Mouse (Mus musculus) limb, embryonic 13.5 days (tissue): ENCODE results near the gene Ccdc194. TPM values are rescaled to one million over a fixed set of nuclear protein-coding genes. Genes with fewer than 3 reads are reported as not detected.
"Not testable (repeated sequence)": the region's sequence is repeated elsewhere in the genome, so short reads cannot be mapped to it uniquely, and the experiment has no call there.

Experiments
- ATAC-seq: fragments of 200-750 bp; cut with Nextera tagmentation; 2 replicates; pipeline ENCODE4 v1.8.0; 2017; ENCODE audit warnings: low read depth, moderate number of reproducible peaks, moderate TSS enrichment; ENCODE audit not compliant: low FRiP score
- H3K27ac ChIP-seq: fragments of 300-500 bp; sonication (generic); 2 replicates; pipeline ENCODE4 v1.5.1; 2015; ENCODE audit warnings: inconsistent platforms, mild to moderate bottlenecking, moderate library complexity
- H3K27me3 ChIP-seq: fragments of 300-500 bp; sonication (generic); 2 replicates; pipeline ENCODE4 v1.6.1; 2015; ENCODE audit warnings: mild to moderate bottlenecking, inconsistent platforms
- H3K36me3 ChIP-seq: fragments of 300-500 bp; sonication (generic); 2 replicates; pipeline ENCODE4 v1.6.1; 2015; ENCODE audit warnings: inconsistent platforms, mild to moderate bottlenecking, moderate library complexity
- H3K4me1 ChIP-seq: fragments of 300-500 bp; sonication (generic); 2 replicates; pipeline ENCODE4 v1.6.1; 2015; ENCODE audit warnings: inconsistent platforms
- H3K4me2 ChIP-seq: fragments of 300-500 bp; sonication (generic); replicated peaks from 2 replicates; pipeline ENCODE4 v1.6.1; 2015; ENCODE audit warnings: inconsistent platforms, mild to moderate bottlenecking, moderate library complexity
- H3K4me3 ChIP-seq: fragments of 300-500 bp; sonication (generic); 2 replicates; pipeline ENCODE4 v1.5.1; 2015; ENCODE audit warnings: moderate library complexity, mild to moderate bottlenecking, inconsistent platforms
- H3K9ac ChIP-seq: fragments of 300-500 bp; sonication (generic); 2 replicates; pipeline ENCODE4 v1.6.1; 2015; ENCODE audit warnings: mild to moderate bottlenecking, inconsistent platforms
- H3K9me3 ChIP-seq: fragments of 300-500 bp; sonication (generic); 2 replicates; pipeline ENCODE4 v1.6.1; 2016; ENCODE audit warnings: inconsistent platforms
- WGBS: fragments of 180-500 bp; shearing (Covaris S2); methylation state at CpG from one replicate; pipeline ENCODE4 v1.1.7; 2015; 5-methylcytosine and 5-hydroxymethylcytosine counted together
- polyA plus RNA-seq: library from polyadenylated mRNA; unstranded; fragments of >200 nt; fragmentation: Nextera tagmentation; extraction: Ambion mirVana; gene quantifications from 2 replicates; pipeline ENCODE4 v1.2.1, GENCODE M21; 2015

Ccdc194 gene
- polyA plus RNA-seq, 1 experiment from 2014 or later: 0.41 TPM

DNA sequence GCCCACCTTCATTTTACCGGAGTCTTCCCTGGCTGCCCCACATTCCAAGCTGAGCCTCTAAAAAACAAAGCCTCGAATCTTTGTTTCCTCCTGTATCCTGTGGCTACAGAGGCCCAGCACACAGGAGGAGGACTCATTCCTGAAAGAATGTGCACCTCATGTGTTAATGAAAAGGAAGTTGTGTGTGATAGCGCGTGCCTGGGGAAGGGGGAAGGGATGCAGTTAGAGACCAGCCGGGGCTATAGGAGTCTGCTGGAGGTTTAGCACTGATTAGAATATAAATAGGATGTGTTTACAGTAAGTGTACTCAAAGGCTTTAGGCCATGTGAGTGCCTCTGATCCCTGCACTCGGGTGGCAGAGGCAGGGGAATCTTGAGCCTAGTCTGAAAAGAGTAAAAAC is 761 bp upstream of the Ccdc194 start:
- whole genome bisulfite sequencing: 13% methylated on average over 6 of the region's 6 CpGs
- Histone ChIP-seq H3K36me3 (no peaks in the 10 kb centered on the region), H3K27me3 (peaks cover 58% of the 10 kb centered on the region), H3K4me2 (no peak overlapping the region), H3K27ac (no peak overlapping the region), H3K9me3 (no peaks in the 10 kb centered on the region), H3K4me3 (no peak overlapping the region), H3K9ac (no peak overlapping the region), H3K4me1 (peaks cover 27% of the 10 kb centered on the region)
- no peak for ATAC-seq

DNA sequence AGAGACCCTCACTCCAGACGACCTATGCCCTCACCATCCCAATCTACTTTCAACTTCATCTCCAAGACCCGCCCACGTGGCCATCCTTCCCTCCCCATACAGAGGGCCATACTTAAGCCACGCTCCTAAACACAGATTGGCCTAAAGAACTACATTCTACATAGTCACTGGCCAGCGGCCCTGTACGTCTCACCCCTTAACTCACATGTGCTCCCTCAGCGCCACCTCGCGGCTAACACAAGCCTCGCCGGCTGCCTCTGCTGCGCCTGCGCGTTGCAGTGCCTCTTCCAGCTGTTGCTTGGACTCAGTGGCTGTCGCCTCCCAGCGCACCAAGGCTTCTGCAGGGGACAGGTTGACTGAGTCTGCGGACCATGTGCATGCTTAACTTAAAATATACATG is 3.9 kb downstream of the Ccdc194 start:
- H3K9me3 ChIP-seq: no peaks in the 10 kb centered on the region
- peaks cover 41% of the 10 kb centered on the region for H3K27me3 ChIP-seq
- ATAC-seq: peak; percentile 83
- no peaks in the 10 kb centered on the region for H3K36me3 ChIP-seq
- no peak overlapping the region for H3K4me3 ChIP-seq
- H3K9ac ChIP-seq: no peak overlapping the region; the same call in 1 of the 2 replicates
- H3K4me1 ChIP-seq: peaks cover 19% of the 10 kb centered on the region
- H3K27ac ChIP-seq: no peak overlapping the region
- H3K4me2 ChIP-seq: peak overlapping the region; percentile 35; the same call in 1 of the 2 replicates
- WGBS: 3% methylated on average over 17 of the region's 17 CpGs

DNA sequence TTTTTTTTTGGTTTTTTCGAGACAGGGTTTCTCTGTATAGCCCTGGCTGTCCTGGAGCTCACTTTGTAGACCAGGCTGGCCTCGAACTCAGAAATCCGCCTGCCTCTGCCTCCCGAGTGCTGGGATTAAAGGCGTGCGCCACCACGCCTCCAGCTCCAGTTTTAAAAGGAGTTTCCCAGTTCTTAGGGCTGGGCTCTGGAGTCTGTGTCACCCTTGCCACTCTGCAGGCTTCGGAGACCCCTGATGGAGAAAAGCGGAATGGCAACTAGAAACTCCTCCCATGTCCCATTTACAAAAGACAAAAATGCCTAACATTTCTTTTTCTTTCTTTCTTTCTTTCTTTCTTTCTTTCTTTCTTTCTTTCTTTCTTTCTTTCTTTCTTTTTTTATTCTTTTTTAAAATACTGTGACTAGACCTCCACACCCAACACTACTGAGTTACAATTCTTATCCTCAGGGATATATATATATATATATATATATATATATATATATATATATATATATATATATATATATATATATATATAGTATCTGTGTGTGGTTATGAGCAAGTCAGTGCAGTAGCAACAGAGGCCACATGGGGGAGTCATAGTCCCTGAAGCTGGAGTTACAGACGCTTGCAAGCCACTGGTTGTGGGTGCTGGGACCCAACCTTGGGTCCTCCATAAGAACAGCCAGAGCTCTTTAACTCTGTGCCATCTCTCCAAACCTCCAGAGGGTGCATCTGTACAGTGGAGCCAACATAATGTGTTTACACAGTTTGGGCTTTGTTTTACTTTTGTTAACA is 6.3 kb downstream of the Ccdc194 start:
- WGBS: 43% methylated on average over 10 of the region's 10 CpGs
- ATAC-seq, H3K27ac ChIP-seq, H3K9ac ChIP-seq, H3K4me1 ChIP-seq, H3K4me2 ChIP-seq, H3K9me3 ChIP-seq, H3K36me3 ChIP-seq, H3K4me3 ChIP-seq: not testable (repeated sequence)
- peaks cover 19% of the 10 kb centered on the region for H3K27me3 ChIP-seq

DNA sequence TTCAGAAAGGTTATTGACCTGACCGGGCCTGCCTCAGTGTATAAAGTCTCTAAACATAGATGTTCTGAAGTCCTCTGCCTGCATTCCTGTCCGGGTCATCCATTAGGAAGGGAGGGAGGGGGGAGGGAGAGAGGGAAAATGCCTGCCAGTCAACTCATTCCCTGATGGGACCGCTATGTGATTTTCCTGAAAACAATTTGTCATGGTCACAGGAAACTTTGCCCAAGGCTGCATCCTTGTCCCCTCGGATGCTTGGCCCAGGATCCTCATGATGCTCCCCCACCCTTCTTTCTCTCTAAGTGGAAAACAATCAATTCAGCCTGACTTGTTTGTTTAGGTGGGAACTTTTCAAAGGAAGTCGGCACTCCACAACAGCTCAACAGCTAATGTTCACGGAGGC is 8.7 kb downstream of the Ccdc194 start:
- no peak for ATAC-seq
- Histone ChIP-seq H3K4me3 (no peak overlapping the region), H3K36me3 (no peaks in the 10 kb centered on the region), H3K27ac (no peak overlapping the region), H3K27me3 (peaks cover 1% of the 10 kb centered on the region; the same call in 1 of the 2 replicates), H3K4me2 (no peak overlapping the region), H3K4me1 (peaks cover 5% of the 10 kb centered on the region; the same call in 1 of the 2 replicates), H3K9me3 (no peaks in the 10 kb centered on the region), H3K9ac (no peak overlapping the region)
- WGBS: 14% methylated on average over 6 of the region's 6 CpGs

- H3K27me3 ChIP-seq: peaks cover 18% of the 10 kb centered on the region
- no peaks in the 10 kb centered on the region for H3K9me3 ChIP-seq
- H3K4me1 ChIP-seq: no peaks in the 10 kb centered on the region
- H3K36me3 ChIP-seq: no peaks in the 10 kb centered on the region
- H3K27ac ChIP-seq: no peak overlapping the region
- H3K4me3 ChIP-seq: no peak overlapping the region
- H3K4me2 ChIP-seq: no peak overlapping the region
- ATAC-seq: no peak
- no peak overlapping the region for H3K9ac ChIP-seq
- WGBS: 65% methylated on average over 5 of the region's 5 CpGs
Measured at GRCm38 (mm10) chr8:71515043-71515442, 10.5 kb downstream of the Ccdc194 start.

- no peak overlapping the region for H3K9ac ChIP-seq
- no peak overlapping the region for H3K27ac ChIP-seq
- no peaks in the 10 kb centered on the region for H3K36me3 ChIP-seq
- 71% methylated on average over 15 of the region's 15 CpGs for WGBS
- H3K4me1 ChIP-seq: no peaks in the 10 kb centered on the region
- H3K9me3 ChIP-seq: no peaks in the 10 kb centered on the region
- no peak overlapping the region for H3K4me3 ChIP-seq
- H3K4me2 ChIP-seq: no peak overlapping the region
- H3K27me3 ChIP-seq: peaks cover 36% of the 10 kb centered on the region
- ATAC-seq: no peak
Measured at GRCm38 (mm10) chr8:71513018-71513754, 12.3 kb downstream of the Ccdc194 start.

- H3K4me1 ChIP-seq: peaks cover 9% of the 10 kb centered on the region; the same call in 1 of the 2 replicates
- peak within 1 kb of the TSS; percentile 15 for H3K4me3 ChIP-seq
- H3K4me2 ChIP-seq: peak within 1 kb of the TSS; percentile 24
- WGBS: 55% methylated on average over 14 of the region's 14 CpGs
- H3K36me3 ChIP-seq: no peaks in the 10 kb centered on the region
- H3K27ac ChIP-seq: no peak within 1 kb of the TSS
- ATAC-seq: no peak
- H3K9ac ChIP-seq: no peak within 1 kb of the TSS
- H3K9me3 ChIP-seq: no peaks in the 10 kb centered on the region
- H3K27me3 ChIP-seq: peaks cover 52% of the 10 kb centered on the region
Measured at GRCm38 (mm10) chr8:71511644-71512043, 13.9 kb downstream of the Ccdc194 start, which contains the start of gene Plvap. Gene Plvap (minus strand): TSS chr8:71511752.

GRCm38 (mm10) chr8:71509316-71509715 is 16.2 kb downstream of the Ccdc194 start:
- no peak overlapping the region for H3K27ac ChIP-seq
- peaks cover 69% of the 10 kb centered on the region for H3K27me3 ChIP-seq
- H3K4me3 ChIP-seq: no peak overlapping the region
- WGBS: 56% methylated on average over 2 of the region's 2 CpGs
- H3K4me1 ChIP-seq: peaks cover 9% of the 10 kb centered on the region; the same call in 1 of the 2 replicates
- no peaks in the 10 kb centered on the region for H3K9me3 ChIP-seq
- H3K36me3 ChIP-seq: no peaks in the 10 kb centered on the region
- no peak for ATAC-seq
- no peak overlapping the region for H3K9ac ChIP-seq
- H3K4me2 ChIP-seq: peak overlapping the region; percentile 27; the same call in 1 of the 2 replicates

GRCm38 (mm10) chr8:71507589-71508104 is 17.9 kb downstream of the Ccdc194 start:
- WGBS: under 1% methylated on average over 61 of the region's 61 CpGs
- ATAC-seq: peak; percentile 72; the same call in 1 of the 2 replicates
- Histone ChIP-seq H3K4me2 (peak overlapping the region; percentile 70), H3K9ac (peak overlapping the region; percentile 55), H3K4me1 (peaks cover 9% of the 10 kb centered on the region; the same call in 1 of the 2 replicates), H3K4me3 (peak overlapping the region; percentile 46), H3K9me3 (no peaks in the 10 kb centered on the region), H3K27ac (no peak overlapping the region), H3K27me3 (peaks cover 69% of the 10 kb centered on the region), H3K36me3 (no peaks in the 10 kb centered on the region)

DNA sequence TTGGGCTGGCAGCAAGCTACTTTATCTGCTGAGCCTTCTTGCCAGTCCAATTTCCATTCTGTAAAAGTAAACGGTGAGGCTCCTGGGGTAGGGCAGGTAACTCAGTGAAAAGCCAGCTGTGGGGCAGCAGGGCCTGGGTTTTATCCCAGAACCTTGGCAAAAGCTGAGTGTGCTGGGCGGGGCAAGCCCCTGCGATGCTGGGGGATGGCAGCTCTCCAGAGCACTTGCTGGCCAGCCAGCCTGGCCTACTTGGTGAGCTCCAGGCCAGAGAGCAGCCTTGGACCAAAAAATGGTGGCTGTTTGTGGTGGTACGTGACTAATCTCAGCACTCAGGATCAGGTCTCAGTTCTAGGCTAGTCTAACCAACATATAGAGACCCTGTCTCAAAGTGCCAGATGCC is 19.5 kb downstream of the Ccdc194 start:
- H3K4me2 ChIP-seq: no peak overlapping the region
- no peaks in the 10 kb centered on the region for H3K36me3 ChIP-seq
- peaks cover 9% of the 10 kb centered on the region; the same call in 1 of the 2 replicates for H3K4me1 ChIP-seq
- peaks cover 60% of the 10 kb centered on the region for H3K27me3 ChIP-seq
- 81% methylated on average over 4 of the region's 4 CpGs for WGBS
- H3K27ac ChIP-seq: no peak overlapping the region
- H3K9me3 ChIP-seq: no peaks in the 10 kb centered on the region
- H3K9ac ChIP-seq: no peak overlapping the region
- H3K4me3 ChIP-seq: no peak overlapping the region
- no peak for ATAC-seq

DNA sequence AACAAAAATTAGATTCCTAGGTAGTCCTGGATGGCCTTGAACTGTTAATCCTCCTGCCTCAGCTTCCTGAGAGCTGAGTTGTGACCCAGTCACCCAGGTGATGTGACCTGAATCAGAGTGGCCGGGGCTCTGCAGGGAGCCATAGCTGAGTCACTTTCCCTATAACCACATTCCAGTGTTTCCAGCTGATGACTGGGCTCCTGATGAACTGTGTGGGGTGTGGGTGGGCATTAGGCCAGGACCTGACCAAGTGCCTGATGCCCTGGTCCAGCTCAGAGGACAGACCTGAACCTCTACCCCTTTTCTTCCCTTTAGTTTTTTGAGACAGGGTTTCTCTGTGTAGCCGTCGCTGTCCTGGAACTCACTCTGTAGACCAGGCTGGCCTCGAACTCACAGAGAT is 20.2 kb downstream of the Ccdc194 start:
- ATAC-seq: no peak
- Histone ChIP-seq H3K36me3 (no peaks in the 10 kb centered on the region), H3K9ac (no peak overlapping the region), H3K27ac (no peak overlapping the region), H3K4me3 (no peak overlapping the region), H3K9me3 (no peaks in the 10 kb centered on the region), H3K4me1 (peaks cover 9% of the 10 kb centered on the region; the same call in 1 of the 2 replicates), H3K27me3 (peaks cover 53% of the 10 kb centered on the region), H3K4me2 (no peak overlapping the region)
- 94% methylated on average over 4 of the region's 4 CpGs for WGBS

DNA sequence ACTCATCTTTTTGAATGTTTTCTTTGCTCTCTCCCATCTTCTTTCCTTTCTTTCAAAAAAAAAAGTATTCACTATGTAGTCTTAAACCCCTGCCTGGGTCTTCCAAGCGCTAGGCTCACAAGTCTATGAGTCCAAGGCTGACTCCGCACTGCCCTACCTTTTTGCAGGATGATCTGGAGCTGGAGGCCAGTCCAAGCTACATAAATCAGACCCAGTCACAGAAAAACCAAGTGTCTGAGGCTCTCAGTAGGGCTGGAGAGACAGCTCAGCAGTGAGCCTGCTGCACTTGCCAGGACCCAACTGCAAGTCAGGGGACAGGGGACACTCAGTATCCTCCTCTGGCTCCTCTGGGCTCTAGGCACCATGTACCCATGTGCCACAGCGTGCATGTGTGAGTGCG is 21.2 kb downstream of the Ccdc194 start:
- 88% methylated on average over 4 of the region's 4 CpGs for WGBS
- H3K27ac ChIP-seq: no peak overlapping the region

More for the DNA sequence above, 21.2 kb downstream of the Ccdc194 start:
- no peak overlapping the region for H3K4me3 ChIP-seq
- H3K4me2 ChIP-seq: no peak overlapping the region
- no peak overlapping the region for H3K9ac ChIP-seq
- ATAC-seq: no peak
- no peaks in the 10 kb centered on the region for H3K9me3 ChIP-seq
- H3K36me3 ChIP-seq: no peaks in the 10 kb centered on the region
- peaks cover 9% of the 10 kb centered on the region; the same call in 1 of the 2 replicates for H3K4me1 ChIP-seq
- peaks cover 44% of the 10 kb centered on the region for H3K27me3 ChIP-seq
